Mouse (Mus musculus): ENCODE results near the gene Rad54l. TPM values are rescaled to one million over a fixed set of nuclear protein-coding genes. Genes with fewer than 3 reads are reported as not detected.

Gene Rad54l
- polyA plus RNA-seq, 1 experiment from 2014 or later, result 42.1 TPM

- Histone ChIP-seq H3K4me2 (replicated peaks; ENCODE audit: low read depth, low read length) (peak overlapping the region; percentile 99), H3K27me3 (ENCODE audit: control insufficient read depth, insufficient read depth, low read length) (peaks cover 2% of the 10 kb centered on the region; the same call in 1 of the 2 replicates), H3K27ac (ENCODE audit: low read depth, low read length) (no peak overlapping the region), H3K36me3 (ENCODE audit: control insufficient read depth, insufficient read depth, low read length) (no peaks in the 10 kb centered on the region), H3K9ac (ENCODE audit: low read depth, low read length) (peak overlapping the region; percentile 65), H3K4me1 (replicated peaks; ENCODE audit: control insufficient read depth, insufficient read depth, low read length) (no peaks in the 10 kb centered on the region), H3K4me3 (ENCODE audit: low read depth, low read length) (peak overlapping the region; percentile 64), H3K9me3 (ENCODE audit: control insufficient read depth, low read length) (no peaks in the 10 kb centered on the region)
- peak; percentile 70 for ATAC-seq (ENCODE audit: low FRiP score)
- peak; percentile 75 for DNase-seq (ENCODE audit: low spot score)
- under 1% methylated on average over 46 of the region's 47 CpGs for WGBS
These were observed 20.6 kb upstream of the Rad54l start for GRCm38 (mm10) chr4:116143891-116144717.

- DNase-seq (ENCODE audit: low spot score) (peak; percentile 18), ATAC-seq (ENCODE audit: low FRiP score) (no peak)
- Histone ChIP-seq H3K4me3 (ENCODE audit: low read depth, low read length) (no peak overlapping the region; the same call in 1 of the 2 replicates), H3K27ac (ENCODE audit: low read depth, low read length) (no peak overlapping the region), H3K9ac (ENCODE audit: low read depth, low read length) (no peak overlapping the region), H3K27me3 (ENCODE audit: control insufficient read depth, insufficient read depth, low read length) (peaks cover 2% of the 10 kb centered on the region; the same call in 1 of the 2 replicates), H3K36me3 (ENCODE audit: control insufficient read depth, insufficient read depth, low read length) (no peaks in the 10 kb centered on the region), H3K4me2 (replicated peaks; ENCODE audit: low read depth, low read length) (peak overlapping the region; percentile 99; the same call in 1 of the 2 replicates), H3K9me3 (ENCODE audit: control insufficient read depth, low read length) (no peaks in the 10 kb centered on the region), H3K4me1 (replicated peaks; ENCODE audit: control insufficient read depth, insufficient read depth, low read length) (no peaks in the 10 kb centered on the region)
- WGBS, result 7% methylated on average over 7 of the region's 7 CpGs
These were observed 19.9 kb upstream of the Rad54l start for GRCm38 (mm10) chr4:116143317-116143811.

- Histone ChIP-seq H3K27ac (ENCODE audit: low read depth, low read length) (no peak overlapping the region), H3K36me3 (ENCODE audit: control insufficient read depth, insufficient read depth, low read length) (no peaks in the 10 kb centered on the region), H3K4me2 (replicated peaks; ENCODE audit: low read depth, low read length) (no peak overlapping the region), H3K9ac (ENCODE audit: low read depth, low read length) (no peak overlapping the region), H3K4me1 (replicated peaks; ENCODE audit: control insufficient read depth, insufficient read depth, low read length) (no peaks in the 10 kb centered on the region), H3K4me3 (ENCODE audit: low read depth, low read length) (no peak overlapping the region), H3K27me3 (ENCODE audit: control insufficient read depth, insufficient read depth, low read length) (peaks cover 2% of the 10 kb centered on the region; the same call in 1 of the 2 replicates), H3K9me3 (ENCODE audit: control insufficient read depth, low read length) (no peaks in the 10 kb centered on the region)
- DNase-seq (ENCODE audit: low spot score), result no peak
- 70% methylated on average over 7 of the region's 7 CpGs for WGBS
- ATAC-seq (ENCODE audit: low FRiP score), result no peak
These were observed 18.8 kb upstream of the Rad54l start for GRCm38 (mm10) chr4:116142269-116142668.

GRCm38 (mm10) chr4:116141736-116142135 lies 18.2 kb upstream of the Rad54l start:
- Histone ChIP-seq H3K36me3 (ENCODE audit: control insufficient read depth, insufficient read depth, low read length) (no peaks in the 10 kb centered on the region), H3K4me3 (ENCODE audit: low read depth, low read length) (no peak overlapping the region), H3K4me2 (replicated peaks; ENCODE audit: low read depth, low read length) (no peak overlapping the region), H3K9me3 (ENCODE audit: control insufficient read depth, low read length) (no peaks in the 10 kb centered on the region), H3K27ac (ENCODE audit: low read depth, low read length) (no peak overlapping the region), H3K9ac (ENCODE audit: low read depth, low read length) (no peak overlapping the region), H3K27me3 (ENCODE audit: control insufficient read depth, insufficient read depth, low read length) (peaks cover 2% of the 10 kb centered on the region; the same call in 1 of the 2 replicates), H3K4me1 (replicated peaks; ENCODE audit: control insufficient read depth, insufficient read depth, low read length) (no peaks in the 10 kb centered on the region)
- no peak for ATAC-seq (ENCODE audit: low FRiP score)
- no peak for DNase-seq (ENCODE audit: low spot score)
- WGBS, result 52% methylated on average over 1 of the region's 1 CpGs

GRCm38 (mm10) chr4:116140801-116141574 lies 17.5 kb upstream of the Rad54l start:
- no peak overlapping the region for H3K27ac ChIP-seq (ENCODE audit: low read depth, low read length)
- ATAC-seq (ENCODE audit: low FRiP score) (no peak), DNase-seq (ENCODE audit: low spot score) (no peak)
- no peak overlapping the region for H3K4me2 ChIP-seq (replicated peaks; ENCODE audit: low read depth, low read length)
- no peak overlapping the region for H3K4me3 ChIP-seq (ENCODE audit: low read depth, low read length)
- H3K27me3 ChIP-seq (ENCODE audit: control insufficient read depth, insufficient read depth, low read length), result peaks cover 2% of the 10 kb centered on the region; the same call in 1 of the 2 replicates
- no peaks in the 10 kb centered on the region for H3K36me3 ChIP-seq (ENCODE audit: control insufficient read depth, insufficient read depth, low read length)
- no peak overlapping the region for H3K9ac ChIP-seq (ENCODE audit: low read depth, low read length)
- no peaks in the 10 kb centered on the region for H3K9me3 ChIP-seq (ENCODE audit: control insufficient read depth, low read length)
- WGBS, result 85% methylated on average over 7 of the region's 7 CpGs
- no peaks in the 10 kb centered on the region for H3K4me1 ChIP-seq (replicated peaks; ENCODE audit: control insufficient read depth, insufficient read depth, low read length)

- no peaks in the 10 kb centered on the region for H3K36me3 ChIP-seq (ENCODE audit: control insufficient read depth, insufficient read depth, low read length)
- H3K27ac ChIP-seq (ENCODE audit: low read depth, low read length), result no peak overlapping the region
- H3K9me3 ChIP-seq (ENCODE audit: control insufficient read depth, low read length), result no peaks in the 10 kb centered on the region
- H3K4me3 ChIP-seq (ENCODE audit: low read depth, low read length), result no peak overlapping the region
- no peaks in the 10 kb centered on the region for H3K27me3 ChIP-seq (ENCODE audit: control insufficient read depth, insufficient read depth, low read length)
- no peak overlapping the region for H3K9ac ChIP-seq (ENCODE audit: low read depth, low read length)
- DNase-seq (ENCODE audit: low spot score) (no peak), ATAC-seq (ENCODE audit: low FRiP score) (no peak)
- no peaks in the 10 kb centered on the region for H3K4me1 ChIP-seq (replicated peaks; ENCODE audit: control insufficient read depth, insufficient read depth, low read length)
- no peak overlapping the region for H3K4me2 ChIP-seq (replicated peaks; ENCODE audit: low read depth, low read length)
- 49% methylated on average over 13 of the region's 13 CpGs for WGBS
These were observed 14.0 kb upstream of the Rad54l start for GRCm38 (mm10) chr4:116137421-116137996.

- no peaks in the 10 kb centered on the region for H3K4me1 ChIP-seq (replicated peaks; ENCODE audit: control insufficient read depth, insufficient read depth, low read length)
- H3K9ac ChIP-seq (ENCODE audit: low read depth, low read length), result no peak overlapping the region
- WGBS, result 45% methylated on average over 2 of the region's 2 CpGs
- peak; percentile 52 for DNase-seq (ENCODE audit: low spot score)
- no peak for ATAC-seq (ENCODE audit: low FRiP score)
- H3K27ac ChIP-seq (ENCODE audit: low read depth, low read length), result no peak overlapping the region
- H3K36me3 ChIP-seq (ENCODE audit: control insufficient read depth, insufficient read depth, low read length), result no peaks in the 10 kb centered on the region
- H3K4me2 ChIP-seq (replicated peaks; ENCODE audit: low read depth, low read length), result no peak overlapping the region
- H3K4me3 ChIP-seq (ENCODE audit: low read depth, low read length), result no peak overlapping the region
- H3K9me3 ChIP-seq (ENCODE audit: control insufficient read depth, low read length), result no peaks in the 10 kb centered on the region
- H3K27me3 ChIP-seq (ENCODE audit: control insufficient read depth, insufficient read depth, low read length), result no peaks in the 10 kb centered on the region
These were observed 11.5 kb upstream of the Rad54l start for GRCm38 (mm10) chr4:116134990-116135389.

- no peak overlapping the region for H3K9ac ChIP-seq (ENCODE audit: low read depth, low read length)
- no peak for ATAC-seq (ENCODE audit: low FRiP score)
- no peaks in the 10 kb centered on the region for H3K4me1 ChIP-seq (replicated peaks; ENCODE audit: control insufficient read depth, insufficient read depth, low read length)
- H3K4me2 ChIP-seq (replicated peaks; ENCODE audit: low read depth, low read length), result no peak overlapping the region
- no peaks in the 10 kb centered on the region for H3K27me3 ChIP-seq (ENCODE audit: control insufficient read depth, insufficient read depth, low read length)
- H3K9me3 ChIP-seq (ENCODE audit: control insufficient read depth, low read length), result no peaks in the 10 kb centered on the region
- WGBS, result 83% methylated on average over 4 of the region's 4 CpGs
- DNase-seq (ENCODE audit: low spot score), result no peak
- no peaks in the 10 kb centered on the region for H3K36me3 ChIP-seq (ENCODE audit: control insufficient read depth, insufficient read depth, low read length)
- H3K4me3 ChIP-seq (ENCODE audit: low read depth, low read length), result no peak overlapping the region
- H3K27ac ChIP-seq (ENCODE audit: low read depth, low read length), result no peak overlapping the region
These were observed 9.6 kb upstream of the Rad54l start for GRCm38 (mm10) chr4:116133126-116133525.

Measured in hindbrain, embryonic 11.5 days (tissue).